Mouse (Mus musculus) heart, adult 2 months (tissue): ENCODE data around the gene Gm5936. TPM values are rescaled to one million over a fixed set of nuclear protein-coding genes. Genes with fewer than 3 reads are reported as not detected.
"Not testable (repeated sequence)": the region's sequence is repeated elsewhere in the genome, so short reads cannot be mapped to it uniquely, and the experiment has no call there.

ENCODE experiments used
- DNase-seq, 2 experiments: peaks; one replicate each; pipeline ENCODE4 v3.0.0; 2021
- H3K27ac ChIP-seq: fragments of 200-600 bp; 2 replicates; pipeline ENCODE4 v1.8.1; 2022
- H3K27me3 ChIP-seq: fragments of 200-500 bp; 2 replicates; pipeline ENCODE4 v1.6.1; 2012; ENCODE audit warnings: mild to moderate bottlenecking, low read length, inconsistent platforms, mixed read lengths; ENCODE audit not compliant: control insufficient read depth, insufficient read depth
- H3K36me3 ChIP-seq: fragments of 200-500 bp; 2 replicates; pipeline ENCODE4 v1.6.1; 2012; ENCODE audit warnings: low read length, inconsistent platforms; ENCODE audit not compliant: control insufficient read depth, insufficient read depth
- H3K4me1 ChIP-seq: fragments of 200-500 bp; 2 replicates; pipeline ENCODE4 v1.6.1; 2011; ENCODE audit warnings: low read length; ENCODE audit not compliant: control insufficient read depth, insufficient read depth
- H3K4me3 ChIP-seq: fragments of 200-600 bp; 2 replicates; pipeline ENCODE4 v1.8.1; 2022
- H3K79me2 ChIP-seq: fragments of 200-500 bp; replicated peaks from 2 replicates; pipeline ENCODE4 v1.6.1; 2012; ENCODE audit warnings: mild to moderate bottlenecking, inconsistent platforms, low read length, moderate library complexity, mixed read lengths; ENCODE audit not compliant: control insufficient read depth, insufficient read depth
- H3K9ac ChIP-seq: fragments of 200-500 bp; 2 replicates; pipeline ENCODE4 v1.6.1; 2012; ENCODE audit warnings: low read depth, mild to moderate bottlenecking, control low read depth, inconsistent platforms, low read length, mixed read lengths
- CTCF ChIP-seq: fragments of 200-600 bp; IDR thresholded peaks from 2 replicates; pipeline ENCODE4 v1.8.1; 2022; ENCODE audit warnings: antibody characterized with exemption, mild to moderate bottlenecking, moderate library complexity
- WGBS: fragments of 180-500 bp; shearing (Covaris S2); methylation state at CpG from one replicate; pipeline ENCODE4 v1.1.7; 2018; 5-methylcytosine and 5-hydroxymethylcytosine counted together
- intact Hi-C: fragments of 180-260 bp; cut with DNase I; formaldehyde crosslinking; loops from one replicate; pipeline ENCODE4 v1.15.1; 2025
- long read RNA-seq: library from polyadenylated mRNA; stranded (forward); transcript quantifications from one replicate; pipeline ENCODE4 v2.0.0, GENCODE M21; 2021
- polyA plus RNA-seq: library from polyadenylated mRNA; depleted of rRNA; stranded (reverse); fragments of >200 nt; gene quantifications from 2 replicates; pipeline ENCODE4 v1.2.3, GENCODE M21; 2012; rRNA removed
- total RNA-seq, 2 experiments: library from RNA; stranded (reverse); gene quantifications; 2 replicates each; pipeline ENCODE4 v1.2.3; 2021

Gm5936 gene
- under 1 TPM in 1 of 2 experiments, not detected in 1; 0.08 TPM for total RNA-seq
- 0.18 and 0.20 TPM in 2 replicates for polyA plus RNA-seq
- long read RNA-seq, result 0 reads

DNA sequence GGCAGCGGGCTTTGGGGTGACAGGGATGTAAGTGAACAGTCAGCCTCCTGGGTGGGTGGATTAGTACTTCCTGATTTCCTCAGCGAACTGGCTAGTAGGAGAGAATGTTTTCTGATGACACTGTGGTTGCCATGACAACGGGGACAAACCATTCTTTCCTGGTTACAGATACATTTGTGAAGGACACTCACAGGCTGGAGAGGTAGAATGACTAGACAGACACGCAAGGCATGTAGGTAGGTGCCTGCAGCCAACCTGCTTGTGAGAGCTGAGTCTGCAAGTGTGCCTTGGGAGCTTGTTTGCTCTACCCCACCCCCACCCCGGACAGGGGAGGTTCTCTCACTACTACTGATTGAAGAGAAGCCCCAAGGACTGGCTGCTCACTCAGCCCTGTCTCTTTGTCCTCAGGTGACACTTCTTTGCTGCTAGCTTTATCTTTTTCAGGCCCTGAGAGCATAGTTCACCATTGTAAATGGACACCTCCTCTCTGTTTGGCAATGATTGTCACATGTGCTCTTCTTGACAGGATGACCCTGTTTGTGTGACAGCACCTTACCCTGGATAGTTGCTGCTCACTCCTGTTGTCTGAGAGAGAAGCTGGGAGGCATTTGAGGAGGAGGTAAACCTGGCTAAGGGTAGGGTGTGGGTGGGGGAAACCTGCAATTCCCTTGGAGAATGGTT is at the start of gene Gm5936:
Gene Gm5936 (plus strand): TSS at position 355 of the 681 bp plus-strand sequence.
- DNase-seq, H3K36me3 ChIP-seq, intact Hi-C loops, H3K4me3 ChIP-seq, H3K79me2 ChIP-seq, H3K27ac ChIP-seq, H3K9ac ChIP-seq, H3K27me3 ChIP-seq, H3K4me1 ChIP-seq: not testable (repeated sequence)
- 45% methylated on average over 3 of the region's 5 CpGs for WGBS

DNA sequence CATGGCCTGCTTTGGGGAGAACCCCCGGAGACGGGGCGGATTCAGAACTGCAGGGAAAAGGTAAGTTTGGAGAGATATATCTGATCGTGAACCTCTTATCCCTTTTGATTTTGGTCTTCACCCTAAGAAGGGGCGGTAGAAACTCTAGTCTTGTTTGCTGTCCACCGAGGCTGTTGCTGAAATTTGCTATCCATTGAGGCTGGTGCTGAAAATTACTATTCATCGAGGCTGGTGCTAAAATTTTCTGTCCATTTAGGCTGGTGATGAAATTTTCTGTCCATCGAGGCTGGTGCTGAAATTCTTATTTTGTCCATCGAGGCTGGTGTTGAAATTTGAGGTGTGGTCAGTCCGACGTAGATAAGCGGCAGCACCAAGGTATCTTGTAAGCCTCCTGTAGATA is 19.1 kb downstream of the Gm5936 start:
- intact Hi-C loops, H3K9ac ChIP-seq, H3K4me1 ChIP-seq, H3K79me2 ChIP-seq, H3K36me3 ChIP-seq, DNase-seq, H3K27me3 ChIP-seq, H3K27ac ChIP-seq, H3K4me3 ChIP-seq: not testable (repeated sequence)
- WGBS, result 76% methylated on average over 12 of the region's 12 CpGs

DNA sequence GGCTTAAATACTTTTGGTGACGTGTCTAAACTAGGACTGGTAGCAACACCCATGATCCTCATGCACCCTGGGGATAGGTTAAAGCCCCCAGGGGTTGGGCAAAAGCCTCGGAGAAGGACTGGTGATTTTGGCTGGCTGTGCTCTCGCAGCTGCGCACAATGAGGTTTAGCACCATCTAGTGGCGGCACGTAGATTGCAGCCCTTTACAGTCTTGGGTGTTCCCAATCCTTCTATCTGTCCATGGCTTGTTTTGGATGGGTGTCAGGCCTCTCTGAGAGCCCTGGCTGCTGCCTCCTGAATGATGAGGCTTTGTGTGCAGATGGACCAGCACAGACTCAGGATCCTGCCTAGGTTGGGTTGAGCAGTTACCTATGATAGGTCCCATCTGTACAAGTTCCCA is 43.1 kb downstream of the Gm5936 start:
- H3K4me3 ChIP-seq, H3K4me1 ChIP-seq, H3K27ac ChIP-seq, H3K9ac ChIP-seq, intact Hi-C loops, H3K36me3 ChIP-seq, H3K79me2 ChIP-seq, H3K27me3 ChIP-seq: not testable (repeated sequence)
- TF ChIP-seq CTCF, result peak; percentile 41
- WGBS, result 27% methylated on average over 5 of the region's 6 CpGs
- DNase-seq, result peak in 1 of 2 experiments; percentile 24

Other genes starting within 250 kb of the Gm5936 start
- not detected for gene Olfr1325, start 244.5 kb upstream of the Gm5936 start, total RNA-seq
- gene Olfr1325, start 244.5 kb upstream of the Gm5936 start, polyA plus RNA-seq, result not detected in 2 replicates
- gene Gm5640, start 191.6 kb upstream of the Gm5936 start, total RNA-seq, result under 1 TPM; 0.16 to 0.27 TPM
- 0.29 and 0.59 TPM in 2 replicates for gene Gm5640, start 191.6 kb upstream of the Gm5936 start, polyA plus RNA-seq
- not detected for gene Gm6890, start 96.3 kb upstream of the Gm5936 start, total RNA-seq
- gene Gm6890, start 96.3 kb upstream of the Gm5936 start, polyA plus RNA-seq, result not detected in 2 replicates
- gene Gab3, start 248.3 kb downstream of the Gm5936 start, total RNA-seq, result 1 to 10 TPM; 1.1 to 1.3 TPM
- gene Gab3, start 248.3 kb downstream of the Gm5936 start, polyA plus RNA-seq, result 1.1 and 1.2 TPM in 2 replicates